Mouse (Mus musculus) left cerebral cortex, adult 18-20 months (tissue): ENCODE data around the gene B230118H07Rik. TPM values are rescaled to one million over a fixed set of nuclear protein-coding genes. Genes with fewer than 3 reads are reported as not detected.
A peak's percentile ranks its signal among the peaks of the same experiment; 100 is the strongest.

Experiments
- DNase-seq, 2 experiments: peaks; one replicate each; pipeline ENCODE4 v3.0.0; 2021 to 2022; ENCODE audit warnings: low spot score in 2 of 2, mixed read lengths in 1 of 2
- long read RNA-seq, 2 experiments: library from polyadenylated mRNA; stranded (forward); transcript quantifications; one replicate each; pipeline ENCODE4 v2.0.0; 2021
- total RNA-seq, 2 experiments: library from RNA; stranded (reverse); gene quantifications; 2 replicates each; pipeline ENCODE4 v1.2.3; 2021

B230118H07Rik gene
- total RNA-seq: 10 to 100 TPM; 29.5 to 34.2 TPM
- long read RNA-seq, experiment 1, transcript B230118H07Rik-203 (7 exons, 2,273 nt): major isoform, 25 of 38 reads
- long read RNA-seq, experiment 1, partial matches to known transcripts: 10 of 38 reads
- long read RNA-seq, experiment 1, other reads (novel, unspliced or antisense): 2 of 38 reads
- long read RNA-seq, experiment 2, transcript B230118H07Rik-203 (7 exons, 2,273 nt): major isoform, 23 of 41 reads
- long read RNA-seq, experiment 2, partial matches to known transcripts: 11 of 41 reads
- long read RNA-seq, experiment 2, other reads (novel, unspliced or antisense): 5 of 41 reads

DNA sequence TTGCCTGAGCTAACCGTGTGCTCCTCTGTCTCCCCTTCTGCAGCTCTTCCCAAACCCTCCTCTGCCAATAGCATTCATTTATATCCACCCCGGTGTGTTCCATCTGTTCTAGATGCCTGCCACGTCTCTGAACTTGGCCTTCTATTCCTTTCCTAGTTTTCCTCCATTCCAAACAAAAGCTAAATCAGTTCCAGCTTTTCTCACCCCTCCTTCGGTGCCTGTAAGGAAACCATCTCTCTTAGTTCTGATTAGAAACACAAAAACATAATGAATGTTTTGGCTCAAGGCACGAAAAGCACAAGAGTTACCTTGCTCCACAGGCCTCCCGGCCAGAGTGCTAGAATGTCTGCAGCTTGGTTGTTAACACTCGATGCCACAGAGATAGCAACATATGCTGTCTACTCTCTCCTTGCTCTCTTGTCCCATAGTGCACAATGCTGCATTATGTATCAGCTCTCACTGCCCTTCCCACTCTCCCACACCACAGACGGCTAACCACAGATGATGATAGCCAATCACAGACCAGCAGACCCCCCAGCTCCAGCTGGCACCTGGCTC is at the start of gene B230118H07Rik, which contains the start of gene Rag1:
TSS of gene B230118H07Rik (minus strand) at position 419 of the 558 bp plus-strand sequence.
TSS of gene Rag1 (minus strand) at position 388 of the 558 bp plus-strand sequence.
- no peak for DNase-seq

GRCm38 (mm10) chr2:101695584-101695983 is 46.3 kb upstream of the B230118H07Rik start:
- no peak for DNase-seq

DNA sequence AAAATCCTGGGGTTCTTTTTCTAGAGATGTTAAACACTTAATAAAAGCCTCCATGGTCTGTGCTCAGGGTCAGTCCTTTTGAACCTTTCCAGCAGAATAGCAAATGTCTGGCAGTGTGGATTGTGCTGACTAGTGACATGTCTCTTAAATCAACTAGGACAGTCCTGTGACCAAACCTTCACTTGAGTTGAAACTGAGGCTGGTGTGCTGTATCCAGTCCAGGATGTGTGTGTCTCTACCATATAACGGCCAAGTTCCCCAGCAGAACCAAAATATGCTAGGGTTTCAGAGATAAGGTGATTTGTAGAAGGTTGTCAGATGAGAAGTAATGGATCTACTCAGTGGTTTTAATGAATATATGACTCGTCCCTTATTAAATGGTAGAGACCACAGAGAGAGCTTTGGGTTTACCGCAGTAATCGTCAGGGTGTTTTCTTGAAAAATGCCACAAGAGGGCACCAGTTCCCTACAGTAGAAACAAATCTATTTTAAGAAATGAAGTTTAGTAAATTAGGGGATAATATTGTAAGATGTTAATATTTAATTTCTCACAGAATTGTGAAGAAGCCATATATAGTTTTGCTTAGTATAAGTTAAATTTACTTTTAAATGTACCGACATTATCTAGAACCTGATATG is 44.4 kb upstream of the B230118H07Rik start:
- peak in 1 of 2 experiments; percentile 17 for DNase-seq

DNA sequence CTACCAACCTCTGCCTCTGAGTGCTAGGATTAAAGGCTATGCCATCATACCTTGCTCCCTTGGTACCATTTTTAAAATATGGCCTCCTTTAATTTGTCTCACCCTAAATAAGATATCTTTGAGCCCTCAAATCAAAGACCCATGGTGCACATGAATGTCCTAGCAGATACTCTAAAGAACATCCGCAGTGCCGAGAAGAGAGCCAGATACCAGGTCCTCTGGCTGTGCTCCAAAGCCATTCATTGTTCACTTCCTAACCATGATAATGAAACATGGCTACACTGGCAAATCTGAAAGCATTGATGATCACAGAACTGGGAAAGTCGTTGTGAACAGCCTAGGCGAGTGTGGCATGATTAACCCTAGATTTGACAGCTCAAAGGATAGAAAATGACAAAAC is 43.7 kb upstream of the B230118H07Rik start:
- DNase-seq: no peak

GRCm38 (mm10) chr2:101690252-101690827 is 41.0 kb upstream of the B230118H07Rik start:
- DNase-seq: no peak

- DNase-seq: no peak
Observed at GRCm38 (mm10) chr2:101688011-101688410, 38.7 kb upstream of the B230118H07Rik start.

- peak in 1 of 2 experiments; percentile 16 for DNase-seq
Observed at GRCm38 (mm10) chr2:101684421-101684820, 35.1 kb upstream of the B230118H07Rik start.

- no peak for DNase-seq
Observed at GRCm38 (mm10) chr2:101679164-101679784, 29.9 kb upstream of the B230118H07Rik start.

- peak; percentile 80 to 87 for DNase-seq
Observed at GRCm38 (mm10) chr2:101678236-101679021, 29.1 kb upstream of the B230118H07Rik start, which contains the start of gene Traf6. Traf6 (plus strand) TSS chr2:101678429.

- DNase-seq: no peak
Observed at GRCm38 (mm10) chr2:101673547-101673946, 24.2 kb upstream of the B230118H07Rik start.

DNA sequence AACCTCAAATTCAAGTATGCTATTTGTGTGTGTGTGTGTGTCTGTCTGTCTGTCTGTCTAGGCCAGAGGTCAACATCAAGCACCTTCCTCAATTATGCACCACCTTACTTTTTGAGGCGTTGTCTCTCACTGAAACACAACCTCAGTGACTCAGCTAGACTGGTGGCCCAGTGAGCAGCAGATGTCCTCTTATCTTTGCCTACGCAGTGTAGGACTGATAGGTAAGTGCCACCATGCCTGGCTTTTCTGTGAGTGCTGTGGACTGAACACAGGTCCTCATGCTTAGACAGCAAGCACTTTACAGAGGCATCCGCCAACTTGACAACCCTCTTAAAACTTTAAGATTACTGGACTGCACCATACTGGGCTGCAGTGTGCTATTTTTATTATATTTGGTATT is 19.4 kb upstream of the B230118H07Rik start:
- no peak for DNase-seq

DNA sequence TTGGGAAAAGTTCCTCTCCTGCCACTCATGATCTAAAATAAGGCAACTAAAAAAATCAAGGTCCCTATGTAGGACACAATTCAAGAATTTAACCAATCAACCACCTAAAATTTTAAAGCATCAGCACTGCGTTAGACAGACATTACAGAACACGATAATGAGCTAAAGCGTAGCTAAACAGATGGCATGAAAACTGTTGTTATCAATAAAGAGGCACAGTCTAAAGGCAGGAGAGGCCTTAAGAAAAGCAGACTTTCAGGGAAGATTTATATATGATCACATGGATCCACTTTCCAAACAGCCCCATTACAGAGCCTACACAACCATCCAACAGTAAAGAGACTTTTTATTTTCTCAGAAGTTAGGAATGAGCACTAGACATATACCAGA is 16.4 kb upstream of the B230118H07Rik start:
- DNase-seq: no peak

DNA sequence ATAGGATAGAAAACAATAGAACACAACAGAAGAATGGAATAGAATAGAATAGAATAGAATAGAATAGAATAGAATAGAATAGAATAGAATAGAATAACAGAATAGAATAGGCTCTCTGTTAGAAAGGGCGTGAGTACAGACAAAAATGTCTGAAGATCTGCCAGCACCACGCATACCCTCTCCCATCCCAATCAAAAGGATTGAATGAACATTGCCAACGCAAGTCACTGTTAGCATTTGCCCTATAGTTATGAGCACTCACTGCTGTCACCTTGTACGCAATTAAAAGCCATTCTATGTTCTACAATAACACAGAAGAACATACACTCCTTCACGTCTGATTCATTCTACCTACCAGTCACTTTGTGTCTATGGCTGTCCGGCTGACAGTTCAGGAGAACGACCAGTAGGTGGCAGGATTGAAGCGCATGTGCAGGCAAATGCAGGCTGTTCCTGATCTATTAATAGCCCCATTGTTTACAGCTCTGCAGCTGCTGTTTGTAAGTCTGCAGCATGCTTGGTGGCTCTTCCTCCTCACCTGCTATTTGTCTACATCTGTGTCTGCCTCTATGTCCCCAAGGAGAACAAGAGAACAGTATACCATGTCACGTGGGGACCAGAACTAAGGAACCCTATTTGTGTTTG is 15.8 kb upstream of the B230118H07Rik start:
- peak; percentile 62 to 78 for DNase-seq

GRCm38 (mm10) chr2:101660536-101660935 is 11.2 kb upstream of the B230118H07Rik start:
- DNase-seq: no peak

DNA sequence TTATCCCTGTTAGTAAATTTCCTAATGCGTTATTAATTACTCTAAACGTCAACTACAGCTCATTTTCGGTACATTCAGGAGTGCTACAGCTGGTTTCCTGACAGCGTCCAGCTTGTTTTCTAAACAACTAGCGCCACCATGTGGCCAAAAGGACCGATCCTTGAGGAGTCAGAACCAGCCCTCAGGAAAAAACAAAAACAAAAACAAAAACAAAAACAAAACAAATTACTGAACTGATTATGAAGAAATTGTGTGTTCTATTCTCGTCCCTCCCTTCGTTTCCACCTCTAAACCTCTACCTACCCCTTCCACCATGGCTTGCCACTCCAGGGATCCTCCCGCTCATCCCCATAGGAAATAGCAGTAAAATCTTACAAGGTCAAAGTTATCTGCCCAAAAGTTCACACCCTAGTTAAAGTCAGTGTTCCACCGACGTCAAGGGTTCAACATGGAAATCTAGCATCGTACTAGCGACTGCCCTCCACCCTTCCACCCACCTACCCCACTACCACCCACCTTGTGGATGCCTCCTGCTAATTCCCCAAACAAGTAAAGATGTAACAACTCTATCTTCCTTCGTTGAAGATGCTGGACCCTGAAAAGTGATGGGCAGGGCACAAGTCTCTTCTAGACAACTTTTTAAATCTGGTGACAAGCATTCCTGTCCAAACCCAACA is 3.7 kb upstream of the B230118H07Rik start:
- DNase-seq: peak; percentile 81 to 89

GRCm38 (mm10) chr2:101652204-101652920 is 3.0 kb upstream of the B230118H07Rik start:
- no peak for DNase-seq

GRCm38 (mm10) chr2:101650446-101650845 is 1.1 kb upstream of the B230118H07Rik start:
- no peak for DNase-seq

GRCm38 (mm10) chr2:101648361-101648760 is 971 bp downstream of the B230118H07Rik start:
- no peak for DNase-seq

GRCm38 (mm10) chr2:101645841-101646240 is 3.5 kb downstream of the B230118H07Rik start:
- DNase-seq: no peak
